Mouse (Mus musculus): ENCODE measurements at regions not wholly inside any gene's neighbourhood (a gene's known extent, or its start where the extent isn't known, plus 50 kb on each side); places are given as distances from the start of the nearest gene placed in this dataset.

DNA sequence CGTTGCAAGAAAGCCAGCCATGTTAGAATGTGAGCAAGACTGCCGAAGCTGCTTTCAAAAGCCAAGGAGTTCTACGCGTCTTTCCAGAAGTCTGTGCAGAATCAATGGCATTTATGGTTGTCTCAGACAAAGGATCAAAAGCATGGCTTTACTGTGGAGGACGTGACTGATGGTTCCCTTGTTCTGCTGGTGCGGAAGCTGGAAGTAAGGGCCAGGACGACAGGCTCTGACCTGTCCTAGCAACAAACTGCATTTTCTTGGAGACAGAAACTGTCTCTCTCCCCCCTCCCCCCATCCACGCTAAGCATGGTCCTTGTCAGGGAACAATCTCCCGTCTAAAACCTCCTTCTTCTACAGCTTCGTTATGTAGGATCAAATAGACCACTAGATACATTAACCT, 2780.3 kb upstream of the Gm7489 start:
- DNase-seq (ENCODE audit: low spot score): peak; percentile 45

DNA sequence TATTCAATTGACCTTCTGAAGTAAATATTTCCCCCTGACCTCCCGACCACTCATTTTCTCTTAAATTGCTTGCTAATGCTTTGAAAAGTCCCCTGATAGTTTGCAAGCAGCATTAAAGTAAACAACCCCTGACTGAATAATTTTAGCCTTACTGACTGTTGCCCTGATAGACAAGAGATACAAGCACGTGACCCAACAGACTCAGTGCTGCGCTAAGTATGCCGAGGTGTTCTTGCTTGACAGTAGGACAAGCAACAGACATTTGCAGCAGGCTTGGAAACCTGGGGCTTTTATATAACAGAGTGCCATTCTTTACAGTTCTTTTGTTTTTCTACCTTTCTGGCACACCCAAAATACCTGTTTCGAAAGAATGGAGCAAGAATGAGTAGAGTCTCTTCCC, 2779.9 kb upstream of the Gm7489 start:
- DNase-seq (ENCODE audit: low spot score): no peak

DNA sequence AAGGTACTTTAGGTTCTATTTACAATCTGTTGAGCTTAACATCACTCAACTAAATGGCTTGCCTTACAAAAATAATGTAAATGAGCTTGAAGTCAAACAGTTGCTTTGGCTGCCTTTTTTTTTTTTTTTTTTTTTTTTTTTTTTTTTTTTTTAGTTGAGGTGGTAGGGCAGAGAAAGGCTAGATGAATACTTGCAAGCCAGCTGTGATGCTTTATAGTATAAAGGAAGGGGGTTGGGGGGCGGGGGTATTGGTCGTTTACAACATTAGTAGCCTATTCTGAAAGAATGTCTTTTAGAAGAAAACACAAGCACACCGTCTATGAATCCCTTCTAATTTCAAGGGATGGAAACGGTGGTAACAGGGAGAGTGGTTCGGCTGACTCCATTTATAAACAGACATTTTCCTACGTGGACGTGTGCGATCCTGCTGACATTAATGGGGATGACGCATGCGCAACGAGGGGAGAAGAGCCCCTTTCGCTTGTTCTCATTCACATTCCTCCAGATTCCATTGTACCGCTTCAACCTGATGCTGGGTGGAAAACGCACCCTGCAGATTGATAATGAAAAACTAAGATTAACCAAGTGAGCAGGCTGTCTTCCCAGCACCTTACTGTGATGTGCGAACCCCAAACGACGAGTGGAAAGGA, 2779.2 kb upstream of the Gm7489 start:
- no peak for DNase-seq (ENCODE audit: low spot score)

DNA sequence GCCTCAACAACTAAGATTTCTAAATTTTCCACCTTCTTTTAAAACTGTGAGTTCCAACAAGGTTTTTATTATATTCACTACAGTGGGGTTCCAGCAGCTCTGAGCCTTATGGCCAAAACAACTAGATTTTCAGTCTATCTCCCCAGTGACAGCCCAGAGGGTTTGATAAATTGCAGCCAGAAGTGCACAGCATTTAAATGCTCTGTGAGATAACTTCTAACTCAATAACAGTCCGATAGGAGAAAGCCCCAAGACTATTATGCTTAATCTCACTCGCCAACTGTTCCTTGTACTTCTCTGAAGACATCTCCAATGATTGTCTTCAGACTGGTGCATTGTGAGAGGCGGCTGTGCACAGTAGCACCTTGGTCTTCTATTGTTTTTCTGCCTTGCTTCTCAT, 2774.5 kb upstream of the Gm7489 start:
- no peak for DNase-seq (ENCODE audit: low spot score)

DNA sequence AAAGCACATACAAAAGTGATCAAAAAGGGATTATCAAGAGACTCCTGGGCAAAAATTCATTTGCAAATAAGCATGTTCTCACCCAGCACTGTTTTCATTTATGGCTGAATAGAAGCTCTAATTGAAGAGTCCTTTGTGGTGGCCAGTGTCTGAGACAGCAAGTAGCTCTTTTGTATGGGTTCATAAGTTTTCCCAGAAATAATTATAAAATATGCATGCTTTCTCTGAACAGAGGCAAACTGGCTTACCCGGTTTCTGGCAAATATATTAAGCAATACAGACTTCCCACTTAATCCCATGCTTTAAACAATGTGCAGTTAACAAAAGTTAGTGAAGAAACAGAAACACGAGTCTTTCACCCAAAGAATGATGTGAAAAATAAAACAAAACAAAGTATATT, 2758.8 kb upstream of the Gm7489 start:
- DNase-seq (ENCODE audit: low spot score): no peak

DNA sequence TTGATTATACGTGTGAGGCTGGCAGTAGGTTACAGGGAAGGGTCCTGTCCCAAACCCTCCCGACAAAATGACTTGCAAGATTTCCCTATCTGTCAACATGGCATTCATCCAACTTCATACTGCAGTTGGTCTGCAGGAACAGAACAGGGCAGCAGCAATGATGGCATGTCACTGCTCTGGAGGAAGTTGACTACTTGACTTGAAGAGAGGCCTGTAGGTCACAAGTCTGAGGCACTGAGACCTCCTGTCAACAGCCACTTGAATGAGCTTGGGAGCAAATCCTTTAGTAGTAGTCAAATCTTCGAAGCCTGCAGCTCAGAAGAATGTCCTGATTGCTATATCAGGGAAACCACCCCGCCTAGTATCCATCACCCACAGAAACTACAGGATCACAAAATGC, 2753.7 kb upstream of the Gm7489 start:
- DNase-seq (ENCODE audit: low spot score): no peak

DNA sequence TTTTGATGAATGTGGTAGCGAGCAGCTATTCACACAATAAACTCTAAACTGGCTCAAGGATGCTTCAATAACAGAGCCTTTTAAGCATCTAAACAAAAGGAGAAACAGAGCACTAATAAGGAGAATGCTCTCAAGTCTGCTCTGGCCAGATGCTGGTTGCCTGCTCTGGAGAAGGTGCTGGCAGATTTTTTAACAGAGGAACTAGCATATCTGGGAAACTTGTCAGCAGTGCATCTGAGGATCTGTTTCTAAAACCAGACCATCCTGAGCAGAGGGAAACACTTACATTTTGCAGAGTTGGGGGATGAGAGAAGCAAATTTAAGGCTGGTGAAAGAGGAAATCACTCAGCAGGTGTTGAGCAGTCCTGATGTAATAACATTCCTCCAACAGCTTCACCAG, 2748.6 kb upstream of the Gm7489 start:
- peak; percentile 68 for DNase-seq (ENCODE audit: low spot score)

DNA sequence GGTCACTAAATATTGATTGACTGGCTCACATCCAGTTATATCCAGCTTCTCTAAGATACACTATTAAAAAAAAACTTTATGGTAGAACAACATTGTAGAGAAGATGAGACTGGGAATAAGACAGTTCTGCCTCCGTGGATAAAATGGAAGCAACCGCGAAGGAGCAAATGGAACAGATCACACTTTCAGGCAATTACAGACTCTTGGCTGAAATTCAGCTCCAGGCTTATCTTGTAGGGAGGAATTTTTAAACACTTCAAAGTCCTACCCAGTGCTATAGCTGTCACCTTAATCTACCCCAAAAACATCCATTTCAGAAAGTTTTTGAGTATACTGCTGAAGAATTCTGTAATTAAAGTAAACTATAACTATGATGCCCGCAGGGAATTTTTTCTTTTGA, 2745.2 kb upstream of the Gm7489 start:
- DNase-seq (ENCODE audit: low spot score): no peak

DNA sequence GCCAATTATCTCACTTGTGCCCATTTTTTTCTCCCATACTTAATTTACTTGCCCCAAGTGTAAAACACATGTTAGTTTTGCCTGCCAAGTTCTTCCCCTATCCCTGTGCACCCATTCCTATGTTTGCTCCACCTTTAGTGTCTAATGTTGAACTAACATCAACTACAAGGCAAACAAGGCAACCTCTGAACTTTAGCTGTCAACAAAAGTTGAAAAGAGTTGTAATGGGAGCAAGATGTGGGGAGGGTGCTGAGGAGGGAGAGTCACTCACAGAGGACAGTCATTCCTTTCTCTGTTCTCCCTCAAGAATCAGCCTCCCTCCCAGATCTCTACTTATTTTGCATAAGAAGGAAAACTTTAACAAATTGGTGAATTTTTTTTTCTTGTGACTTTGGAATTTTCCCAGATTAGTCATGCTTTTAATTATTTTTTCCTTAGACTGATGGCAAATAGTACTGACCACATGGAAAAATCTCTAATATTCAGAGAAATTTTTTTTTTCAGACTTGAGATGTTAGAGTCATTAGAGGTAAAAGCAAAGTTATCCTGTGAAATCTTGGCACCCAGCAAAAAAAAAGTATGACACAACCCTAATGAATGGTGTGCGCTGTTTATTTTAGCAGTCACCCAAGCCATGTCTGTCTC, 2710.6 kb upstream of the Gm7489 start:
- no peak for DNase-seq (ENCODE audit: low spot score)

DNA sequence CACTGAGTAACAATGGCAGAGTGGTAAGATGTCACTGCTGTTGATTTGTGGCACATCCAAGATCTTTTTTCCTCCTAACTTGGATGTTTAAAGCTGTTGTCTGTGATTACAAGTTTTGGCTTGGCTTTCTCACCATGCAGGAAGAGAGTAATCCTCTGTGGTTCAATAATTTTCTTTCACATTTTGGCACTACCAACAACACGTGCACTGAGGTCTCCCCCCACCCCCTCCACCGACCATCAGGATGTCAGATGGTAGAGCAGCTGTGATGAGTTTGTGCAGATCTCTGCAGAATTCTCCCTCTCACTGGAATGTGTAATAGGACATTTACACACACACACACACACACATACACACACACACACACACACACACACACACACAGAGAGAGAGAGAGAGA, 2708.2 kb upstream of the Gm7489 start:
- no peak for DNase-seq (ENCODE audit: low spot score)

DNA sequence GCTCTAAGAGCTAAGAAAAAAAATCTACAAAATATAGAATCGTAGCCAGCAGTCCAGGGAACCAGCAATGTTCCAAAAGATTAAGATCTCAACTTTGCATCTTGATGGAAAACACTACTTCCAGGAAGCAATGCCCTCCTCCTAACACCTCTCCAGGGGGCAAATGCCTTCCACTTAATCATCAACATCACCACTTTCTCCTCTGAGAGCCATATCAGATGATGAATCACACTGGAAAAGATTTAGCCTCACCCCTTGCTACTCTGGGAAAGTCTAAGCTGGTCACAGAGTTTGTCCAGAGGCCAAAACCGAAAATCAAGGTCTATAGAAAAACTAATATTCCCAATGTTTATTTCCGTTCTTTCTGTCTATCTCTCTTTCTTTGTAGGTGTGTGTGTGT, 2695.6 kb upstream of the Gm7489 start:
- DNase-seq (ENCODE audit: low spot score): no peak

DNA sequence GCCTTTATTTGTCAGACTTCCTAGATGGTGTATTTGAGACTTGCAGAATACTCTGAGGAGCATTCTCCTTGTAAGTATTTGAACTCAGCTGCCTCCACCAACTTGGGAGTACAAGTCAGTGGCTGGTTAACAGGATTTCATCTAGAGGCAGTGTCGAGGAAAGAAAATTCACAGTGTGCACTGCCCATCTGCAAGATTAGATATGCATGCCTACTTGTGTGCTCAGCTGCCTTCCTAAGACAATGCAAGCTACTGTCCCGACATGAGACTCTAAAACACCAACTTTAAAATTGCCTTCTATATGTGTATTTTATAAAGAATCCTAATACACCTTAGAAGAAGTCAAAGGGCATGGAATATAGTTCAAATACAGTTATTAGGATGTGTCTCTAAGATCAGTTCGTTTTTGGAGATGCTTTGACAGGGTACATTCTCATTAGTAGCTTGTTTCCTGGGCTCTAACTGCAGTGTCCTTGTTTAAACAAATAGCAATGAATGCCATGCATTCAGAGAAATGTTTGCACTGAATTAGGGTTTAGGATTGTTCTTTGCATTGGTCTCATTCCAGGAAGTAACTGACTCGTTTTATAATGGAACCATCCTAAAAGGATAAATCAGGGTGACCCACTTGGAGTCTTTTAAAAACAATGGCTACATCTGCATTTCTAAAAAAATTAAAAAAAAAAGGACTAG, 2687.1 kb upstream of the Gm7489 start:
- no peak for DNase-seq (ENCODE audit: low spot score)

DNA sequence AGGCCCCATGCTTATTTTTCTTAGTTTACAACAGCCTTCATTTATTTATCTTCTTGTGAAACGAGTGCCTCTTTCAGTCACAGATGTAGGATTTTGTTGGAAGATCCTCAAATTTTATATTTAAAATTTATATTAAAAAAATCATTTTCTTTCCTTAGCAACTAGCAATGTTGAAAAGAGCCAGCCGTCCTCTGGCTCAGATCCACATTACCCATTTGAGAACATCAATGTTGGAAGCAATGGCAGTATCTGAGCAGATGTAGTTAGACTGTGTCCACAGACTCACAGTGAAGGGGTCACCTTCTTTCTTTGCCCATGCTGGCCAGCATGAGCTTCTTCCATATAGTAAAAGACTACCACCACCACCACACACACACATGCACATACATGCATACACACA, 2681.4 kb upstream of the Gm7489 start:
- DNase-seq (ENCODE audit: low spot score): no peak

DNA sequence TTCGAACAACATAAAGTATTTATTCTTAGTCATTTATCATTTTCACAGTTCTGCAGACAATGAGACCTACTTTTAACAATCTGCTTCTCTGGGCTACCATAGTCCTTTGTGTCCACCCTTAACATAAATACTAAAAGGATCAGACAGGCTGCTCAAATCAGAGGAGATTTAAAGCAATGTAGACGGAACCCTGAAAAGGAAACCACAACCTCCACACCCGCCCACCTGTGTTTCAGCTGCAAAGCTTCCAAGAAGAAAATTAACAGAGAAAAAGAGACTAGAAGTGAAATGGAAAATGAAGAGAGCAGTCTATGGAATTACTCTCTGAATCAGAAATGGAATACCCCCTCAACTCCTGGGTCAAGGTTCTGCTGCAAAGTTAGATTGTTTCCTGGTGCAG, 2678.7 kb upstream of the Gm7489 start:
- DNase-seq (ENCODE audit: low spot score): no peak

DNA sequence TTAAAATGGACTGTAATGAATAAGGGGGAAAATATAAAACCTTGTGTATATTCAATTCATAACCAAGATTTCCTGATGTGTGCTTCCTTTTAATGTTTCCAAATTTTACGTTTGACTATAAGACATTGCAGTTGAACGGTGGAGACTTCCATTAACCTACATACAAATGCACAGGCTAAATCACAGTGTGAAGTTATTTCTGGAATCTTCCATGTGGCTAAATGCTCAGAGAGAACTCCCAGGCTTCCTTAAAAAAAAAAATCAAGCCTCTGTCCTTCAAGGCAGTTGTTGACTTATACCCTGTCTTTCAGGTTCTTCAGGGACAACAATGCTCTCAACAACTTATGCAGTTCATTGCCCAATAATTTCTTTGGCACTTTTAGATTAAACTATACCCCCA, 2677.9 kb upstream of the Gm7489 start:
- no peak for DNase-seq (ENCODE audit: low spot score)

DNA sequence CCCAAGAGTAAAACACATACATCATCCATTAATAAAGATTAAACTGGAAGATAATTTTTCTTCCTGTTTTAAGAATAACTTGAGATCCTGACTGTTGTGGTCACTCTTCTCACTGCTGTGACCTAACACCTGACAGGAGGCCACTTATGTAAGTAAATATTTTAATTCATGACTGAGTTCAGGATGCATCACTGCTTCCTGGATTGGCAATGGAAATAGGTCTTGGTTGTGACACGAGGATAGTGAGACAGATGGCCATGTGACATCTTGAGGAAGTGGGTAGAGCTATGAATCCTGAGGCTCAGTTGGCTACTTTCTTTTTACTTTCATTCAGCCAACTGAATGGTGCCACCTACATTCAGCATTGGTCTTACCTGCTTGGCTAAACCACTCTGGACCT, 2649.8 kb upstream of the Gm7489 start:
- no peak for DNase-seq (ENCODE audit: low spot score)

DNA sequence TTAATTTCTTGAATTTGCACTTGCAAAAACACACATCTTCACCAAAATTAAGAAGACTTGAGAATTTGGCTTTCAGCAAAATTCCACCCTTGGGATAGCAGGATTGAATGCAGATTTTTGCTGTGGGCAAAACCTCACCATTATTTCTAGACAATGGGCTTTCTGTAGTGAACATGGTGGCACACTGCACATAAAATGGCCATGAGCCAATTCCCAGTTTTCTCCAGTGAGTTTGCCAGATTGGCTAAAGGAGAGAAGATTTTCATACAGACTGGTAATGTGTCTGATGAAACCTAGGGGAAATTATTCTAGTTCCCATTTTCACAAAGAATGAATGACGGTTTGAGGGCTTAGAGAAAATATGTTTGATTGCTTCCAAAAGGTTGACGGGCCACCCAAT, 2640.1 kb upstream of the Gm7489 start:
- DNase-seq (ENCODE audit: low spot score): peak; percentile 12

DNA sequence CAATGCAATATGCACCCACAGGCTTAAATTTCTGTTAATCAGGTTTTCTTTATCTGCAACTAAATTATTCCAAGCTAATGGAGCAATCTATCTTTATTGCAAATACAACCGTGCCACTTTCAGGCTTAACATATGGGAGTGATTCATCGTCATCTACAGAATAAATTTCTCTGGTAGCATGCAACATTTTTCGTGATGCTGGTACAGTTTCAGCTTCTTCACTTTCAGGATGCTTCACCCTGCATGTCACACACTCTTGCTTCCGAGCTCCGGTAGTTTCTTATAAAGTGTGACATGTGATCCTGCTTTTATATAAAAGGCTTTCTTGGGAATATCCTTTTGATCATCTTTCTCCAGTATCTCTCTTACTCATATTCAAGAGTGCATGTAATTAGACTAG, 2637.4 kb upstream of the Gm7489 start:
- no peak for DNase-seq (ENCODE audit: low spot score)

DNA sequence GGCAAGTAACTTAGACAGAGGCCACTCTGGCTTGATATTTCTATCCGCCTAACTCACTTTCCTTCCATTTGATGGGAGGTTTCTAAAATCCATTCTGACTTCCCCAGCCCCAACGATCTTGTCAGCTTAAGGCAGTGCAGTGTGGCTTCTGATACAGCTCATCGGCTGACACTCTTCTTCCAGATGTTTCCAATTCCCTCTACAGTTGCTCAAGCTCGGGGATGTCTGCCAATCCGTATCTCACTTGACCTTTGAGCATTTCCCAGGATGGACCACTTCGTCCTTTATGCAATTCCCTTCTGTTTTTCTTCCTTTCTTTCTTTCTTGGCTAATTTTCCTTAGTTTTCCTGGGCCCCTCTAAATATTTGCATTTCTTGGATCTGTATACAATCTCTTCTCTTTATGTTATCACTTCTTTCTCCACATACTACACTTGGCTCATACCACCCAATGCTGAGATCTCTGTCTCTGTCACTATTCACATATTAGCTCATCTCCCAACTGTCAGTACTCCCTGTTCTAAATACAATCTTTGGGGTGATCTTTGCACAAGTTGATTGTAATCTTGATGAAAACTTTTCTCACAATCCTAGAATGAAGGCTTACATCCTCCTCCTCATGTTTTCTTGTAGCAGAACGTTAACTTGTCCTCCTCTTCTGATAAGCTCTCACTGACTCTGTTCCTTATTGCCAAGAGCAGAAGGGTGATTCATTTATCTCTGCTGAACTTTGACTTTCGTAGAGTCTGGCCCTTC, 2636.5 kb upstream of the Gm7489 start:
- no peak for DNase-seq (ENCODE audit: low spot score)

DNA sequence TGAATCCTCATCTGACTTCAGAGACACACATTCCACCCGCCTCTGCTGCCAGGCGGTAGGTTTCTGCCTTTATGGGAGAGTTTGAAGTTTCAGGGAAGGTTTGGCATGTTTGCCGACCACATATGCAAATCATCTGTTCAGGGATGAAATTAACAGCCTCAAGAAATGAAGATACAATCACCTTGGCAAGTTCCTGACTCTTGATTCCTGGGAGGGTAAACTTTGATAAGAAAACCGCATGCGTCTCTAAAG, 2636.0 kb upstream of the Gm7489 start:
- no peak for DNase-seq (ENCODE audit: low spot score)

DNA sequence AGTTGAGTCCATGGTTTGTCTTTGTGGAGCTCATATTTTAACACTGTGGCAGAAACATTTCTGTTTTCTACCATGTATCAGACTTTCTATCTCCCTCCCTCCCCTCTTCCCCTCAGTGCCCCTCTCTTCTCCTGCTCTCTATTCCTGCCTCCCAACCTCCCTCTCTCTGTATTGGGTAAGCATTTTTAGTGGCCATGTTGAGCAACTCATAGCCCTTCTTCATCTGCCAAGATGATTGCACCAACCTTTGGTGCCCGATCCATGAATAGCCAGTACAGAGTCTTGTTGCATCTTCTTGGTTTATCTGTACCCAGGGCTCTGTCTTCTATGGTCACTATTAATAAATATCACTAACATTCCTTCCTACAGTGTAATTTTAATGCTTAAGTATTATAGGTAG, 2630.6 kb upstream of the Gm7489 start:
- no peak for DNase-seq (ENCODE audit: low spot score)

DNA sequence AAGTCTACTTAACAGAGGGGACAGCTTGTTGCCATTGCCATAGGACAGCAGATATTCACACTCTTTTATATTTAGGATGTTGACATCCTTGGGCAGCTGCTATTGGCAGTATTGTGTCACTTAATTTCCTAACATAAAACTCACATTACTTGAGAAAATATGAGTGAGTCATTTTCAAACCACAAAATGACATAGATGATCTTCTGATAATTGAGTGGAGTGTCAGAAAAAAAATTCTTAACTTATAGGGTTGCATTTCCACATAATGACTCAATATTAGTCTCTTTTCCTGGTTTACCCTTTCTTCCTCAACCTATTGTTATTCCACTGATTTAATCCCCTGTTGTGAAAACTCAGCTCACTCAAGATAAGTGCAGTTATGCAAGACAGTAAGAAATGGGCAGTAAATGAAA, 2629.5 kb upstream of the Gm7489 start:
- DNase-seq (ENCODE audit: low spot score): no peak

DNA sequence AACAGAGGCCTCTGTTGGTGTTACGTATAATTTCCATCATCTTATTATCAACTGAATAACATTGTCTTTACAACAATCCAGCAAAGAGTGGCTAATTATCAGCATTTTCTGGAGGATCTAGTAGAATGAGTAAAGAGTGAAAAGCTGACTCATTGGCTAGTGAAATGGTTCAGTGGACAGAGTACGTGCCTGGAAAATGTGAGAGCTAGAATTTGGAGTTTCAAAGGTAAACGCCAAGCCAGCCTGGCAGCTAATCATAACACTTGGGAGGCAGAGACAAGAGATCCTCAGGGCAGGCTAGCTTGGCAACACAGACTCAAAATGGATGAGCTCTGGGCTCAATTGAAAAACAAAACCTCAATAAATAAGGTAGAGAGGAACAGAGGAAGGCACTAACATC, 2628.0 kb upstream of the Gm7489 start:
- no peak for DNase-seq (ENCODE audit: low spot score)

Data from MN1 (cell line).